Mouse (Mus musculus): Measurements from ENCODE around the gene Pola2.

DNA sequence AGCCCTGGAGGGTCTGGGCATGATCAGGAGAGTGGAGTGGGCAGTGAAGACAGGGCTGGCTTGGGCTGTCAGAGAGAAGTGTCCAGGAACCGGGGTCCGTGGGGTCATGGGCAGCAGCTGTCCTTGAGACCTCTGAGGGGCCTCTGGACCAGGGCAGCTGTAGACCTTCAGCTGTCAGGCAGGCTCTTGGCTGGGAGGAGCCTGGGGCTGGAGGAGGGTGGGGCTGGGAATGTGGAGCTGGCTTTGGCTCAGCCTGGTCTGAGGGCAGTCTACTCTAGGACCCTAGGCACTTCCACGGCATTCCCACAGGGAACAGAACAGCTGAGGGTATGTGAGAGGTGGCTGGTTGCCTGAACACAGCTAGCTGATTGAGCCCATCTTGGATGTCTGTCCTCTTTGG lies 28.7 kb downstream of the Pola2 start:
- TF ChIP-seq POLR2A (IDR thresholded peaks at IDR 0.05; ENCODE audit: low read depth, low read length) (no peak), CTCF (IDR thresholded peaks at IDR 0.05; ENCODE audit: extremely low read depth, insufficient read length, insufficient replicate concordance, low read depth, low read length) (no peak)

Measured in small intestine, adult 2 months (tissue).